Mouse (Mus musculus) ES-Bruce4 (cell line): Measurements from ENCODE around the gene Tle3.

Source experiments
- CTCF ChIP-seq: IDR thresholded peaks from one replicate; pipeline ENCODE4 v1.8.1; 2011; ENCODE audit warnings: low read depth, low read length
- POLR2A ChIP-seq: IDR thresholded peaks from one replicate; pipeline ENCODE4 v1.8.1; 2011; ENCODE audit warnings: low read length; ENCODE audit not compliant: insufficient read depth

DNA sequence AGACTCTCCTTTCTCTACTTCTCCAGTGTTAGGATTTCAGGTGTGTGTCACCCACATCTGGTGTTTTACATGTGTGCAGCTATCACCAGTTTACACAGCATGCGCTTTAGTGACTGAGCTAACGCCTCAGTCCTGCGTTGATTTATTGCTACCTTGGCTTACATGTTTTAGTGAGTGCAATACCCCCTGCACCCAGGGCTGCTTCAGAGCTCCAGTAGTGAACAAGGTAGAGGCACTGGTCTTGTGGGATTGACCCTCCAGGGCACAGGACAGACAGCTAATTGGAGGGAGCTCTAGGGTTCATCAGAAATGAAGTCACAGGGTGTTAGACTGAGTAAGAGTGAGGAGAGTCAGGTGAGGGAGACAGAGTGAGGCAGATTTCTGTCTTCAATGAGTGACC is 12.4 kb upstream of the Tle3 start:
- no peak for TF ChIP-seq CTCF
- TF ChIP-seq POLR2A = no peak
